13 mouse cellular contexts compared by ENCODE assay signal in genomic region chr9:34476206-34476605, GRCm38 (mm10). TPM values are rescaled to one million over a fixed set of nuclear protein-coding genes. Genes with fewer than 3 reads are reported as not detected.
"Had no signal": no experiment of that assay in that cellular context is flagged by ENCODE, and none has a peak within 500 bp of the region (broad histone marks: within the 10 kb centered on the region; RNA-seq: fewer than 3 reads in every experiment).

No protein-coding gene starts in this region.

- H3K27me3 ChIP-seq: liver, embryonic 13.5 days had no signal

- DNase-seq: kidney, postnatal 14 days; layer of hippocampus, postnatal 36 days; liver, embryonic 13.5 days; lung, adult 2 months; lung, postnatal 14 days; lung, postnatal 4 days; midbrain, embryonic 14.5 days; thymus, adult 18-20 months; thymus, postnatal 36 days had no signal

- H3K9me3 ChIP-seq: liver, embryonic 13.5 days had no signal

- H3K36me3 ChIP-seq: liver, embryonic 13.5 days had no signal

- H3K27ac ChIP-seq: left cerebral cortex, adult 2 months; liver, embryonic 13.5 days had no signal

- H3K4me3 ChIP-seq: left cerebral cortex, adult 2 months; liver, embryonic 13.5 days had no signal

- H3K4me1 ChIP-seq: liver, embryonic 13.5 days had no signal

RNA-seq across cellular contexts. Expression of gene Kirrel3, which starts 9.5 kb away (rescaled TPM):
- total RNA-seq: megakaryocyte progenitor cell, adult 5-6 weeks; megakaryocyte-erythroid progenitor cell, adult 5-6 weeks had no signal
- polyA plus RNA-seq: liver, adult 2 months had no signal
